Mouse (Mus musculus) brain, embryonic 14.5 days (tissue): Measurements from ENCODE around the gene N4bp3. TPM values are rescaled to one million over a fixed set of nuclear protein-coding genes. Genes with fewer than 3 reads are reported as not detected.

Source experiments
- DNase-seq: peaks from one replicate; pipeline ENCODE4 v3.0.0-alpha.2; 2011; ENCODE audit warnings: low read depth
- CTCF ChIP-seq: fragments of 200-500 bp; IDR thresholded peaks from 2 replicates; pipeline ENCODE4 v1.5.1; 2012; ENCODE audit warnings: inconsistent platforms, mild to moderate bottlenecking, moderate library complexity, borderline replicate concordance; ENCODE audit not compliant: insufficient read depth, insufficient read length; ENCODE audit errors: extremely low read depth
- POLR2A ChIP-seq: fragments of 200-500 bp; IDR thresholded peaks from 2 replicates; pipeline ENCODE4 v1.6.1; 2012; ENCODE audit warnings: mild to moderate bottlenecking, inconsistent platforms, borderline replicate concordance; ENCODE audit not compliant: poor library complexity, insufficient read depth, insufficient read length, severe bottlenecking; ENCODE audit errors: extremely low read depth
- polyA plus RNA-seq: library from polyadenylated mRNA; depleted of rRNA; stranded (reverse); fragments of >200 nt; gene quantifications from 2 replicates; pipeline ENCODE4 v1.2.3, GENCODE M21; 2012

Gene N4bp3
- polyA plus RNA-seq, 1 experiment: 11.2 TPM

DNA sequence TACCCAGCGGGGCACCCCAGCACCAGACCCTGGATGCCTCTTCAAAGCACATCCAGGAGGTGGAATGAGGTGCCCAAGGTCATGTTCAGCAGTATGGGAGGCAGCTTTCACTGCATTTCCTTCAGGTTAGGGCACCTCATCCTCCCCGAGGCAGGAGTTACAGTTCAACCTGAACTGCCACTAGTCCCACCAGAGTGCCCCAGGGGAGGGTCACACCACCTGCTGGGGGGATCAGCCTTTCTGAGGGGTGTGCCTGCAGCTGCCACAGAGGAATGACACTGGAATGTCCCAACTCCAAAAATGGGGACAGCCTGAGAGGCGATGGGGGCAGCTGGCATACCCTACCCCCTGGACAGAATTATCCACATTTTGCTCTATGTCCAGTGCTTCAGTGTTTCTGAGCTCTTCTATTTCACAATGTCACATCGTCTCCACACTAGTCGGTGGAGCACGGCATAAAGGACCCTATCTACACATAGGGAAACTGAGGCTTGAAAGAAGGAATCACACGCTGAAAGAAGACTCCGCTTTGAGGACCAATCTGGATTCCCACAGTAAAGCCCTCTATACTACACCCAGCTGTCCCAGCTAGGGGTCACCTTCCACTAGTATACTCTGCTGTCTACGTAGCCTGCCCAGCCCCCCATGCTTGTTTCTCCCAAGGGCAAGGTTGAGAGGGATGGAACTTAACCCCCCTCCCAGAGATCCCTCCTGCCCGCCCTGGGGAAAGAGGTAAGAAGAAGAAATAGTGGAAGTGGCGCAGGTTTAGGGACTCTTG is 1.3 kb downstream of the N4bp3 start:
- DNase-seq: no peak
- TF ChIP-seq CTCF (no peak), POLR2A (no peak)

DNA sequence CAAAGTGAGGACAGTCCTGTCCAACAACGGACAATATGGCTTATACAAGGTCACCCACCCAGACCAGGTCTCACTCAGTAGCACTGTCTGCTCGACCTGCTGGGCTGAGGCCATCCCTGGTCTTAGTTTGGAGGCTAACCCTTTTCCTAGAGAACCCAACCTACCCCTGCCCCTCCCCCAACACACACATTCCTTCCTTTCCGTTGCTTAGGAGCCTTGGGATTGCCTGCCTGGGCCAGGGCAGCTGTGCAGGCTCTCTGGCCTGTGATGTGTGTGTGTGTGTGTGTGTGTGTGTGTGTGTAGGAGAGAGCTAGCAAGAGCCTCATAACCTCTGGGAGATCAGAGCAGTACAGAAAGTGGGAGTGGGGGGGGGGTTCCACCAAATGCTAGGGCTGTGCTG is 2.1 kb downstream of the N4bp3 start:
- no peak for TF ChIP-seq POLR2A
- peak; percentile 57 for DNase-seq

DNA sequence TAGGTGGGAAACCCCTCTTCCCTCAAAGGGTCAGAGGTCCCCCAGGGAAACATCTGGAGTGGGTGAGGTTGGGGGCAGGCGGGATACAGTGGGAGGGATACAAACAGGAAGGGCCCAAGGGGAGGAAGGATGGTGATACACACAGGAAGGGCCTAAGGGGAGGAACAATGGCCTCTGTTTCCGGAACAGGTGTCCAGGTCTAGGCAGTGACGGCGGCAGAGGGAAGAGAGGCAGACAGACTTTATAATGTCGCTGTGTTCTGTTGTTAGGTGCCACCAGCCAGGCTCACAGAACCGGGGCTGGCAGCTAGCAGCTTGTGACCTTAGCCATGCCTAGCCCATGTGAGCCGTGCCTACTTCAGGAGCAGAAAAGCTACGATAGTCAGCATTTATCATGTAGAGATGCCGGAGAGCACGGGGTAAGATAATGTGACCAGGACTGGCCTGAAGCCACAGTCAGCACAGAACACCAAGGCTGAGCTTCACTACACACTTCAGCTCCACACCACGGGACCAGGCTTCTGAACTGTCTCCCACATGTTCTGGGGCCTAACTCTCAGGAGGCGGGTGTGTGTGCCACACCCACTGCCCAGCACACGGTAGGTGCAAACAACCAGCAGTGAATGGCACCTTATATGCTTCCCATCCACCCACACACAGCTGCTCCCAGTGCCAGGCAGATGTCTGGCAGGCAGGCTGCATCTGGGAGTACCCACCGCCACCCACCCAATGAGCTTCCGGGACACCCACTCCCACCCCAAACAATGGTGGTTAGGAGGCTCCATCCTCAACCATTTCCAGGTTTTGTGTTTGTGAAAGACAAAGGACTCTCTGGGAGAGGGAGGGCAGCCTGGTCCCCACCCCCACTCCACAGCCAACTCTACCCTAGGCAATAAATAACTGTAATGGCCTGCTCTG is 3.6 kb downstream of the N4bp3 start:
- TF ChIP-seq POLR2A (no peak), CTCF (no peak)
- no peak for DNase-seq

DNA sequence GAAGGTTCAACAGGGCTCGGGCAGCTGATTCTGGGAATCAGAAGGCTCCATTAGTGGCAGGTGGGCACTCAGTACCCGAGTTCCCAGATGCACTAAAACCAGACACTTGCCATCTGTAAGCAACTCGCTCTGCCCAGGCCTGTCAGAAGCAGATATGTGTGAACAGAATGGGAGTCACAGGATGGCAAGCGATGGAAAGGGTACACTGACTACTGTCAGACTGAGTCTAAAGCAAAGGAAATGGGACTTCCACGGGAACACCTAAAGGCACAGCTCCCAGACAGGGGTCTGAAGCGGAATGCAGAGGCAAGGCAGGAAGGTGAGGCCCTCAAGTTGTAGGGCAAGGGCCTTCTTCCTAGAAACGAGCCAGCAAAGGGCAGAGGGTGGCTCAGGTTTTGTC is 4.4 kb downstream of the N4bp3 start:
- no peak for TF ChIP-seq POLR2A
- no peak for TF ChIP-seq CTCF
- DNase-seq: no peak

DNA sequence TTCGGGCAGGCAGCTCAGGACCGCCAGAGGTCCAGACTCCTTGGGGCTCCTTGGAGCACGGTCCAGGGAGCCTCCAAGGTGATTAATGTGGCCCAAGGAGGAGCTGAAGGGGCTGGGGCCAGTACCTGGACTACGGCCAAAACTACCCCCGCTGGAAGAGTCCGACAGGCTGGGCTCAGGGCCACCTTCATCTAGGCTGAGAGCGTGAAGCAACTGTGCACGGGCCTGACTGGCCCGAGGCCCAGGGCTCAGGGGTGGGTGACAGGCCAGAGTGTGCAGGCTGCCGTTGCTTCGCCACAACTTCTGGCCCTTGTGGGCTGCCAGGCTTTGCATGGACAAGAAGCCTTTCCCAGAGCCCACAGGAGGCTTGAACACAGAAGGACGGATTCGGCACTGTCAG is 5.3 kb downstream of the N4bp3 start:
- no peak for TF ChIP-seq CTCF
- TF ChIP-seq POLR2A: no peak
- no peak for DNase-seq

DNA sequence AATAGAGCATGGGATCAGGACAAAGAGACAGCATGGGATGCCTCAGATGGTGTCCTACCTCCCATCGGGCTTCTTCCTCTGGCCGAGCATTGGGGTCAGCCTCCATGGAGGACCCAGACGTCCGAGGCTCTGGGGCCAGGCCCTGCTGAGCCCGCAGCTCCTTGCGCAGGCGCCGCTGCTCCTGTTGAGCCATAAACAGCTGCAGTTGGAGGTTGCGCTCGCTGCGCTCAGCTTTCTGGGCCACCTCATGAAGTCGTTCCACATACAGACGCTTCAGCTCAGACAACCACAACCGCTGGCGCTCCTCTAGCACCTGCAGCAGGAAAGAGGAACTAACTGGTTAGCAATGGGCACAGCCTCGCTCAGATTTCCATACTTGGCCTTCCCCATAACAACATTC is 6.4 kb downstream of the N4bp3 start:
- DNase-seq: no peak
- TF ChIP-seq POLR2A: no peak

DNA sequence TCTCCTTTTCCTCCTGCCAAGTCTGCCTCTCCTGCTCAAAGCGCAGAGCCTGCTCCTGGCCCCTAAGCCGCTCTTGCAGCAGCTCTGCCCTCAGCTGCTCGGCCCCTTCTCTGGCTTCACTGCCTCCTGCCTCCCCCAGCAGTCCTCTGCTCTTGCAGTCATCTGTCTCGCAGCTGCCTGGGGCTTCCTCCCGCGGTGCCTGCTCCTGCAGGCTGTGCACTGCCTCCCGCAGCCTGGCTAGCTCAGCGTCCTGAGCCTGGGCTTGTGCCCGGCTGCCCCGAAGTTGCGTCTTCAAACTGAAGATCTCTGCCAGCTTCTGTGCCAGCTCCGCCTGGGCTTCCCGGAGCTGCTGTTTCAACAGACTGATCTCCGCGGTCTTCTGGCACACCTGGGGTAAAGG is 6.9 kb downstream of the N4bp3 start:
- TF ChIP-seq CTCF (no peak), POLR2A (no peak)
- DNase-seq: no peak

DNA sequence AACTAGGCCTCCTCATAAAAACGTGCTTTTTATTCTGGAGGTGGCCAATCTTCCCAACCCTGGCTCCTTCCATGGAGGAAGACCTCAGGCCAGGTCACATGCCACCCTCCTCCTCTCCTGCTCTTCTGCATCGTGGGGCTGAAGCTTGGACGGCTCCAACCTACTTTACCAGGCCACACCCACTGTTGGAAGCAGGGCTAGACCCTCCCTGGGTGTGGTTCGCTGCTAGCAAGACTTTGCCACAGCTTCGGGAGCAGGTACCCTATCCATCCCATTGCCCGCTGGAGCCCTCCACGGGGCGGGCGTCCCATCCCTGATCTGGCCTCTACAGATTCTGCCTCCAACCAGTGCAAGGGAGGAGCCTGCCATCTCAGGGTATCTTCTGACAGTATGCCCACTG is 7.4 kb downstream of the N4bp3 start:
- DNase-seq: no peak
- TF ChIP-seq CTCF (no peak), POLR2A (no peak)

DNA sequence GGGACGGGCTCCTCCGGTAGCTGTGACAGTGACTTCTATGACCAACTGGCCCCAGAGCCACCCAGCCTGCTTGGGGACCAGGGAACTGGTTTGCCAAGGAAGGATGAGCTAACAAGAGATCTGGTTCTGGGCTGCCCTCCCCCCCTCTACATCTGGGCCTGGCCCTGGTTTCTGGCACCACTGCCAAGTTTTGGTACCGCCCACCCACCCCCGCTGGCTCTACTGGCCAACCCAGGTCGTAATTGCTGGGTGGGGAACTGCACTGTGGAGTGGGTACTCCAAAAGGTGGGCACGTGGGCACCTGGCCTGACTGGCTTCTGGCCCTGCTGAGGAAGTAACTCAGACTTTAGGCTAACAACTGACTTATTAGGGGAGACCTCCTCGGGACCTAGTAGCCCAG is 9.9 kb downstream of the N4bp3 start:
- TF ChIP-seq POLR2A (no peak), CTCF (no peak)
- DNase-seq: no peak

DNA sequence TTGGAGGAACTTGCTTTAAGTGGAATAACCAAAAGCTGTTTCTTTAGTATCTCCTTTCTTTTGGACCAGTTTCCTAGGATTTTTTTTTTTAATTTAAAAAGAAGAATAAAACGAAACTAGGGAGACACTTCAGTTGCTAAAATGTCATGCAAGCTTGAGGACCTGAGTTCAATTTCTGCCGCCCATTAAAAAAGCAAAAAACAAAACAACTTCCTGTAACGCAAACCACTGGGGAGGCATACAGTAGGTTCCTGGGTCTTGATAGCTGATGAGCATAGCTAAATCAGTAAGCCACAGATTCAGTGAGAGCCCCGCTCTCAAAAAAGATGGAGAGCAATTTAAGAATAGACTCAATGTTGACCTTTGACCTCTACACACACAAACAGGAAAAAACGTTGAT is 12.1 kb downstream of the N4bp3 start:
- DNase-seq: no peak
- no peak for TF ChIP-seq POLR2A
- no peak for TF ChIP-seq CTCF

DNA sequence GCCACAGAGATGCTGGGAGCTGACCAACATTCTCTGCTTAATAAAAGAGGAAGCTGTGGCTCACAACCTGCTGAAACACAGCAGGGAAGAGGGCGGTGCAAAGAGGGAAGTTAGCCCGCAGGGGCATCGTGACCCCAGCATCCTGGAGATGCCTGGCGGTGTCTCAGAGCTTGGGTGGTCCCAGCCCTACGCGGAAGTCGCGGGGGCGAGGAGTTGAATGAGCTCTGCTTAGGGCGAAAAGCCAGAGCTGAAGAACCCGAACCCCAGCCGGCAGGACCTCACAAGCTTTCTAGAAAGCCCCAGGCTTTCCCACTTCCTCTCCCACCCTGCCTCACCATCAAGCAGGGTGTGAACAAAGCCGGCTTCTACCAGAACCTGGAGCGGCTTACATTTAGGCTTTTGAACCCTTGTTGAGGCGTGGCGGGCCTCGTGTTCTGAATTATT is 12.6 kb downstream of the N4bp3 start:
- TF ChIP-seq CTCF (no peak), POLR2A (no peak)
- peak; percentile 26 for DNase-seq

DNA sequence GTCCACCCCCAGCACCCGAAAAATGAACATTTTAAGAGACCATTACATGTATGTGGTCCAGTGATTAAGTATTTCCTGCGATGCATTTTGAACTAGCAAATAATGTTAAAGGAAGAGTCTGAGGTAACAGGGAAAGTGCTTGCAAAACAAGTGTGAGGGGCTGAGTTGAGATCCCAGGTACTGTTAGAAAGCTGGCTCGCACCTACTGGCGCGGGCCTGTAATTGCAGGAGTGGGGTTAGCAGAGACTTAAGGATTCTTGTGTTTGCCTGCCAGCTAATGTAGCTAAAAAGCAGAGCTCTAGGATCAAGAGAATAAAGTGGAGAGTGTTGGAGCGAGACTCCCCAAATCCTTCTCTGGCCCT is 14.3 kb downstream of the N4bp3 start:
- peak; percentile 88 for DNase-seq
- TF ChIP-seq CTCF (peak; percentile 68), POLR2A (no peak)
